Mouse (Mus musculus) bone marrow macrophage, adult 2 months (primary cell): Measurements from ENCODE around the gene Mindy1. TPM values are rescaled to one million over a fixed set of nuclear protein-coding genes. Genes with fewer than 3 reads are reported as not detected.
"Not testable (repeated sequence)": the region's sequence is repeated elsewhere in the genome, so short reads cannot be mapped to it uniquely, and the experiment has no call there.

Source experiments
- H3K27ac ChIP-seq: 2 replicates; pipeline ENCODE4 v1.5.1; 2012; ENCODE audit warnings: low read depth, low read length; ENCODE audit not compliant: insufficient read depth
- H3K4me1 ChIP-seq: 2 replicates; pipeline ENCODE4 v1.6.1; 2012; ENCODE audit warnings: low read length; ENCODE audit not compliant: control insufficient read depth, insufficient read depth
- H3K4me3 ChIP-seq: 2 replicates; pipeline ENCODE4 v1.5.1; 2012; ENCODE audit warnings: mild to moderate bottlenecking, low read length, moderate library complexity; ENCODE audit not compliant: insufficient read depth
- CTCF ChIP-seq: IDR thresholded peaks from 2 replicates; pipeline ENCODE4 v1.5.1; 2012; ENCODE audit warnings: low read depth, mild to moderate bottlenecking, low read length, moderate library complexity
- POLR2A ChIP-seq: IDR thresholded peaks from 2 replicates; pipeline ENCODE4 v1.6.1; 2012; ENCODE audit warnings: mild to moderate bottlenecking, low read depth, low read length, borderline replicate concordance
- polyA plus RNA-seq: library from polyadenylated mRNA; stranded (reverse); fragments of >200 nt; gene quantifications from 2 replicates; pipeline ENCODE4 v1.2.4, GENCODE M21; 2012; ENCODE audit not compliant: missing spikeins, insufficient read depth, insufficient read length

Mindy1 gene
- polyA plus RNA-seq, 1 experiment, result 70.7 TPM

DNA sequence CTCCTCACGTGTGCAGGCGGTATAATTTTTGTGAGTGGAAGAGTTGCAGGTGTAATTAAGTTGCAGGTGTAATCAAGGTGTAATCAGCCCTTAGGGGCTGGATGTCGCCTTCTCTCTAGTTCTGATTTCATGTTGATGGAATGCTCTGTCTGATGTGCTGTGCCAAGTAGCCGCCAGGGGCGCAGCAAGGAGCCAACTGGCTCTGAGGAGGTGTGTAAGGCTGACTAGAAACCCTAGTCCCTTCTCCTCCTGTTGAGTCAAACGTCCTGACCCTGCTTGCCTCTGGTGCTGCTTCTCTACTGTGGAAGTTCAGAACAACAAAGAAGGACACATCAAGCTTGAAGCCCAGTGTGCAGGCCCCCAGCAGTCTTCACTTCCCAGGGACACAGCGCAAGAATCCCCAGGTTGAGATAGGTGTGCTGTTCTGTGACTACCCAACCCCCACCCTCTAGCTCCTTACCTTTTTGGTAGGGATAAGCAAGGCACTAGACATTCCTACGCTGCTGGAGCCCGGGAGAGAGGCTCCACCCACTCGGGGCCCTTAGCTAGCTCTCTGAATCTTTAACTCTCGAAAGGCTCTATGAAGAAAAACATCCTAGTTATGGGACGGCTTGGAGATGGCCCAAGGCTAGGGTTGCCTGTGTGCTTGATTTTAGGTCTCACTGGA, 36.4 kb downstream of the Mindy1 start:
- TF ChIP-seq CTCF (peak; percentile 17; the same call in 1 of the 2 replicates), POLR2A (no peak)
- H3K4me3 ChIP-seq, result 0 out of 2 replicates have a peak overlapping the region, but pooled peaks have one; percentile 9
- peaks cover 32% of the 10 kb centered on the region for H3K4me1 ChIP-seq
- no peak overlapping the region for H3K27ac ChIP-seq

GRCm38 (mm10) chr3:95318548-95318947, 37.4 kb downstream of the Mindy1 start:
- Histone ChIP-seq H3K4me3 (no peak overlapping the region), H3K27ac (peak overlapping the region; percentile 4; the same call in 1 of the 2 replicates), H3K4me1 (peaks cover 28% of the 10 kb centered on the region)
- no peak for TF ChIP-seq CTCF
- TF ChIP-seq POLR2A, result no peak

GRCm38 (mm10) chr3:95319110-95319509, 38.0 kb downstream of the Mindy1 start:
- no peak for TF ChIP-seq CTCF
- H3K4me1 ChIP-seq, result peaks cover 24% of the 10 kb centered on the region
- H3K4me3 ChIP-seq, result no peak overlapping the region
- peak overlapping the region; percentile 4; the same call in 1 of the 2 replicates for H3K27ac ChIP-seq

DNA sequence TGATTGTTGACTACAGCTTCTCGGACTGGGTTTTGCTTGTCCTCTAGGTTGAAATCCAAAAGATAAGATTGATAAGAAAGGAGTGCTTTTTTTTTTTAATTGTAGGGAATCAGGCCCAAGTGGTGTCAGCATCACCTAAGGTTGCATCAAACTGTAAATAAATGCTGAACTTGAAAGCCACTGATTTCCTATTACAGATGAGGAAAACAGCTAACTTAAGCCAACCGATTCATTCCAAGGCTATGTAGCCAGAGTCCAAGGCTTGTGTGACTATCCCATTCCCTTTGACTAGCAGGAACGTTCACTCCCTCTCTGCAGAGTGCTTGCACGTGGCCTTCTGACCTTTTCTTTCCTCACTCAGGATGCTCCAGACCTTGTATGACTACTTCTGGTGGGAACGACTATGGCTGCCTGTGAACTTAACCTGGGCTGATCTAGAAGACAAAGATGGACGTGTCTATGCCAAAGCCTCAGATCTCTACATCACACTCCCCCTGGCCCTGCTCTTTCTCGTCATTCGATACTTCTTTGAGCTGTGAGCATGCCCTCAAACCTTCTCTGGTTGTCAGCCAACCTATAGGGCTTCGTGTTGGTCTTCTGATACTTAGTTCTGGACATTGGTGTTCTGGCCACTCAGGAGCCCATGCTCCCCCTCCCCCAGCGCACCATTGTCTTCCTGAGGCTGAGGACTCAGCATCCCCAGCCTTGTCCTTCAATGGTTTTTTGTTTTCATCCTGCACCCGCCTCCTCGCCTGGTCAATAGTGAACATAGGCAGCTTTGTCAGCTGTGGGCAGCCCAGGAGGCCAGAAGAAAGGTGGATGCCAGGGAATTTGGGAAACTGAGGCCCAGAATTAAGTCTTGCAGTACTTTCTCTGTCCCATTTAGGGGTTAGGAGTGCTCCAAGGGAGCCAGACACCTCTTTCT, 38.8 kb downstream of the Mindy1 start:
- no peak overlapping the region for H3K4me3 ChIP-seq
- no peak overlapping the region for H3K27ac ChIP-seq
- H3K4me1 ChIP-seq, result peaks cover 24% of the 10 kb centered on the region

DNA sequence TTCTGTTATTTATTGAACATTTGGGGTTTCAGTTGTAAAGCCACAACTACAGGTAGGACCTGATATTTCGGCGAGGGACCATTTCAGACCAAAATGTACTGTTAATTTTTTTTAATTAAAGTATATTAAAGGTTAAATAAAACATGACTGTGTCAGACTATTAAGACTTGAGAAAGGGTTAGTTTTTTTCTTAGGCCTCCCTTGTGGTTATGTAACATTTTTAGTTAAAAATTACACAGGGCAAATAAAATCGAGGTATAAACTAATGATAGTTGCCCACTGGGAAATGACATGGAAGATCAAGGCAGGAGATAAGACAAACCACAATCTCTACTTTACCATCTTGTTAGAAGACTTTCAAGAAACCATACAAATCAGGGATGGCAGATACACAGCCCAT, 42.3 kb downstream of the Mindy1 start:
- TF ChIP-seq POLR2A (no peak), CTCF (no peak)
- Histone ChIP-seq H3K27ac (no peak overlapping the region), H3K4me3 (no peak overlapping the region), H3K4me1 (peaks cover 9% of the 10 kb centered on the region)

More for the DNA sequence above, 38.8 kb downstream of the Mindy1 start:
- TF ChIP-seq CTCF (no peak), POLR2A (no peak)

DNA sequence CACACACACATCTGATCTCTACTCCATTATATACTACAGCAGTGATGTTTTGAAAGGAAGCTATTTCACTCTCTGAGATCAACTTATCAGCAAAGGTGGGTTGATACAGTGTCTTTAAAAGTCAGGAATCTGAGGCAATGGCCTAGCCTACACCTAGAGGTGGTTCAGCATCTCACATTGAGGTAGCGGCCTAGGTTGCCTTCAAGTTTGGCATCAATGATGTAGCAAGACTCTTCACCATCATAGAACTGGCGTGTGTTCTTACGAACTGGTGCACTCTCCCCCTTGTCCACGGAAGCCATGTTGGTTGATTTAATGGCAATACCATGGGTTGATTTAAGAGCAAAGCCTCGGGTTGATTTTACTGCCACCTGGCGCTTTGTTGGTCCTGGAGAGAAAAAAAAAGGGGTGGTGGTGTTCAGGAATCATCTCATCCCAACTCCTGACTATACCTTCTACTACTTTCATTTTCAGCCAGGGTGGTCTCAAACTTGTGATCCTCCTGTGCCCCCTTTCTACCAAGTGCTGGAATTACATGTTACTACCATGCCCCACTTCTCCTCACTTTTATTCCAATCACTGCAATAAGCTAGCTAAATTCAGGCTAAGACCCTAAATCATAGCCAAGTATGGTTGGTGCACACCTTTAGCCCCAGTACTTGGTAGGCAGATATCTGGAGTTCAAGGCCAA, 43.5 kb downstream of the Mindy1 start:
- TF ChIP-seq POLR2A, result no peak
- no peak for TF ChIP-seq CTCF
- Histone ChIP-seq H3K4me1 (no peaks in the 10 kb centered on the region), H3K4me3 (no peak overlapping the region), H3K27ac (no peak overlapping the region)

DNA sequence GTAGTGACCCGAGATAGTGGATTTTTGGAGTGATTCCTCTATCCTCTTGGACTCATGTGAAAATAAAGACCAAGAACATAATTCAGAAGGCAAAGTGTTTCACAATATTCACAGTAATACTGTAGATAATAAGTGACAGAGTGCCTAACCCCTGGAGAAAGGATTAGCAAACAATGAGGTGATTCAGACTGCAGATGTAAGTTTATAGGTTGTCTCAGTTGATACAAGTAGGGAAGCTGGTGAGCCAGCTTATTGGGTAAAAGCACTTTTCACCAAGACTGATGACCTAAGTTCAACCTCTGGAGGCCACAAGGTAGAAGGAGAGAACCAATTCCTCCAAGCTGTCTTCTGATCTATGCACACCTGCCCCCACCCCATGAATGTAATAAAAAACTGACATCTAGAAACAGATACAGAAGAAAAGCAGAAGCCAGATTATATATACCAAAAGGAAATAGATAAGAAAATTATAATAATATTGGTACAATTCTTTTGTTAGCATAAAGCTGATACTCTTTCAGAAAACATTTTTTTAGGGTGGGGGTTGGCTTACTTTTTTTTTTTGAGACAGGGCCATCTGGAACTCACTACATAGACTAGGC, 47.8 kb downstream of the Mindy1 start:
- Histone ChIP-seq H3K4me1 (no peaks in the 10 kb centered on the region), H3K27ac (no peak overlapping the region), H3K4me3 (no peak overlapping the region)
- no peak for TF ChIP-seq POLR2A
- no peak for TF ChIP-seq CTCF

DNA sequence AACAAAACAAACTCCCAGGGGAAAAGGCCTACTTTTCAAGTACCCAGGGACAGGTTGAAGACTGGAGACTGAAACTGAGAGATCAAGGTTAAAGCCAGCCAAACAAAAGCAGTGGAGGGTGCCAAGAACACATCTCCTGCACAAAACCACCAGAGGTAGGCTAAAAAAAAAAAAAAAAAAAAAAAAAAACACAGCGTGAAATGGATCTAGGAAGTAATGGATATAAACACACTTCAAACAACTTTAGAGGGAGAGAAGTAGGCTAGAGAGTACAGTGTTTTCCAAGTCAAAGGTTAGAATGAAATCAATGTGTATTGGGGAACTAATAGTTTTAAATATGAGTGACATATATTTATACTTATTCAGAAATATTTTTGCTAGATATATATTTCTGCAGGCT, 50.4 kb downstream of the Mindy1 start:
- H3K4me3 ChIP-seq, result no peak overlapping the region
- H3K27ac ChIP-seq, result no peak overlapping the region
- H3K4me1 ChIP-seq, result no peaks in the 10 kb centered on the region
- TF ChIP-seq POLR2A, result no peak
- no peak for TF ChIP-seq CTCF

GRCm38 (mm10) chr3:95337345-95337744, 56.2 kb downstream of the Mindy1 start:
- no peak overlapping the region for H3K4me3 ChIP-seq
- H3K27ac ChIP-seq, result no peak overlapping the region
- H3K4me1 ChIP-seq, result no peaks in the 10 kb centered on the region
- TF ChIP-seq POLR2A, result no peak
- no peak for TF ChIP-seq CTCF

GRCm38 (mm10) chr3:95338251-95338650, 57.1 kb downstream of the Mindy1 start:
- TF ChIP-seq CTCF (no peak), POLR2A (no peak)
- no peaks in the 10 kb centered on the region for H3K4me1 ChIP-seq
- H3K27ac ChIP-seq, result no peak overlapping the region
- H3K4me3 ChIP-seq, result no peak overlapping the region

DNA sequence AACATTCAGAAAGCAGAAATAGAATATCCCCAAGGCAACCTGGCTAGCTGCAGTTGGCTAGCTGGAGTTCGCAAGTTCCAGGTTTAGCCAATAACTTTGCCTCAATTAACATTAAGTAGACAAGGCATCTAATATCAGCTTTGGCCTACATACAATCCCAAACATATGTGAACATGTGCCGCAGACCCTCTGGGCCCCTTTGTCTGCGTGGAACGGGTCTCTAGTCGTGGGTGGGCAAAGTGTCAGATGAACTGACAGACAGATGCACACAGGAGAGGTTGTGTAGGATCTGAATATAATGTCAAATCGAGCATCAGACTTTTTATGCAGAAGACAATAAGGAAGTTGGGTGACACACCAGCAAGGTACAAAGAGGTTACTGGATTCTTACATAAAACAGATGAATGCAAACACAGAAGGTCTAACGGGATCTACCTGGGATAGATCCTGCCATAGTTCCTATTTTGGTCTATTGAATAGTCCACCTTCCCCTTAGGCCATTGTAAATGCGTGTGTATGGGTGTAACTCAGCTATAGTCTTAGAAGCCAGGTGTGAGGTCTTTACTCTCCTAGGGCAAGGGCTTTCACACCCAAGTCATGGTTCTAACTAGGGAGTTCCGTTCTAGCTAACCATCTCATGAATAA, 62.3 kb downstream of the Mindy1 start:
- H3K4me3 ChIP-seq, H3K4me1 ChIP-seq, H3K27ac ChIP-seq: not testable (repeated sequence)
